Mouse (Mus musculus): ENCODE measurements around the gene Zdhhc3. TPM values are rescaled to one million over a fixed set of nuclear protein-coding genes. Genes with fewer than 3 reads are reported as not detected.

The Zdhhc3 gene
- total RNA-seq, 2 experiments from 2014 or later = 43.2 to 45.0 TPM

GRCm38 (mm10) chr9:123123571-123124412 is 10.8 kb upstream of the Zdhhc3 start:
- intact Hi-C loops (cut with DNase I) = loop anchor here (5.0 kb wide), 1 partner anchor 34 kb away; no protein-coding TSS in a partner anchor
- peak in 1 of 2 experiments; percentile 39 for DNase-seq

GRCm38 (mm10) chr9:123123017-123123416 is 10.0 kb upstream of the Zdhhc3 start:
- no peak for DNase-seq
- intact Hi-C loops (cut with DNase I) = loop anchor here (5.0 kb wide), 1 partner anchor 34 kb away; no protein-coding TSS in a partner anchor

GRCm38 (mm10) chr9:123115566-123115965 is 2.6 kb upstream of the Zdhhc3 start:
- intact Hi-C loops (cut with DNase I) = no loop called here
- DNase-seq = no peak

- intact Hi-C loops (cut with DNase I) = no loop called here
- DNase-seq = no peak
Measured at GRCm38 (mm10) chr9:123113931-123114330, 926 bp upstream of the Zdhhc3 start.

GRCm38 (mm10) chr9:123111751-123112221 is 1.2 kb downstream of the Zdhhc3 start:
- no peak for DNase-seq
- intact Hi-C loops (cut with DNase I) = no loop called here

GRCm38 (mm10) chr9:123109188-123109587 is 3.8 kb downstream of the Zdhhc3 start:
- no peak for DNase-seq
- intact Hi-C loops (cut with DNase I) = no loop called here

GRCm38 (mm10) chr9:123107186-123107585 is 5.8 kb downstream of the Zdhhc3 start:
- no peak for DNase-seq

GRCm38 (mm10) chr9:123104362-123104761 is 8.6 kb downstream of the Zdhhc3 start:
- DNase-seq = no peak
- intact Hi-C loops (cut with DNase I) = no loop called here

More at GRCm38 (mm10) chr9:123107186-123107585, 5.8 kb downstream of the Zdhhc3 start:
- intact Hi-C loops (cut with DNase I) = no loop called here

- DNase-seq = no peak
- intact Hi-C loops (cut with DNase I) = no loop called here
Measured at GRCm38 (mm10) chr9:123103425-123103824, 9.6 kb downstream of the Zdhhc3 start.

- no peak for DNase-seq
- intact Hi-C loops (cut with DNase I) = no loop called here
Measured at GRCm38 (mm10) chr9:123099631-123100455, 13.2 kb downstream of the Zdhhc3 start.

GRCm38 (mm10) chr9:123090844-123091243 is 22.2 kb downstream of the Zdhhc3 start:
- intact Hi-C loops (cut with DNase I) = no loop called here
- no peak for DNase-seq

GRCm38 (mm10) chr9:123087558-123087957 is 25.4 kb downstream of the Zdhhc3 start:
- no peak for DNase-seq
- intact Hi-C loops (cut with DNase I) = no loop called here

- DNase-seq = no peak
- intact Hi-C loops (cut with DNase I) = no loop called here
Measured at GRCm38 (mm10) chr9:123085373-123085772, 27.6 kb downstream of the Zdhhc3 start.

GRCm38 (mm10) chr9:123080796-123081195 is 32.2 kb downstream of the Zdhhc3 start:
- intact Hi-C loops (cut with DNase I) = no loop called here
- no peak for DNase-seq

- intact Hi-C loops (cut with DNase I) = no loop called here
- DNase-seq = no peak
Measured at GRCm38 (mm10) chr9:123080355-123080754, 32.6 kb downstream of the Zdhhc3 start.

- intact Hi-C loops (cut with DNase I) = no loop called here
- no peak for DNase-seq
Measured at GRCm38 (mm10) chr9:123079149-123079548, 33.9 kb downstream of the Zdhhc3 start.

- intact Hi-C loops (cut with DNase I) = no loop called here
- DNase-seq = no peak
Measured at GRCm38 (mm10) chr9:123060172-123060571, 52.8 kb downstream of the Zdhhc3 start.

- DNase-seq = no peak
- intact Hi-C loops (cut with DNase I) = no loop called here
Measured at GRCm38 (mm10) chr9:123058724-123059292, 54.2 kb downstream of the Zdhhc3 start.

GRCm38 (mm10) chr9:123047665-123048064 is 65.3 kb downstream of the Zdhhc3 start:
- DNase-seq = no peak
- intact Hi-C loops (cut with DNase I) = no loop called here

GRCm38 (mm10) chr9:123034426-123034825 is 78.6 kb downstream of the Zdhhc3 start, which contains the start of gene Tgm4:
Gene Tgm4, plus strand, starts transcription at chr9:123034726.
- DNase-seq = no peak
- intact Hi-C loops (cut with DNase I) = no loop called here

All from heart, postnatal 14 days (tissue).